Mouse (Mus musculus): ENCODE measurements around the gene Rps6ka2. TPM values are rescaled to one million over a fixed set of nuclear protein-coding genes. Genes with fewer than 3 reads are reported as not detected.
"Not testable (repeated sequence)": the region's sequence is repeated elsewhere in the genome, so short reads cannot be mapped to it uniquely, and the experiment has no call there.

Gene Rps6ka2
- polyA plus RNA-seq, 1 experiment from 2014 or later: 34.3 TPM

GRCm38 (mm10) chr17:7176394-7176793 is 6.5 kb downstream of the Rps6ka2 start:
- H3K36me3 ChIP-seq: no peaks in the 10 kb centered on the region
- peaks cover 35% of the 10 kb centered on the region for H3K4me1 ChIP-seq
- no peaks in the 10 kb centered on the region for H3K27me3 ChIP-seq
- H3K27ac ChIP-seq: no peak overlapping the region; the same call in 1 of the 2 replicates
- H3K9ac ChIP-seq: no peak overlapping the region
- H3K4me3 ChIP-seq: no peak overlapping the region
- no peak overlapping the region for H3K4me2 ChIP-seq (replicated peaks)
- ATAC-seq (ENCODE audit: low FRiP score): no peak
- no peaks in the 10 kb centered on the region for H3K9me3 ChIP-seq (replicated peaks)
- WGBS: 33% methylated on average over 2 of the region's 2 CpGs

DNA sequence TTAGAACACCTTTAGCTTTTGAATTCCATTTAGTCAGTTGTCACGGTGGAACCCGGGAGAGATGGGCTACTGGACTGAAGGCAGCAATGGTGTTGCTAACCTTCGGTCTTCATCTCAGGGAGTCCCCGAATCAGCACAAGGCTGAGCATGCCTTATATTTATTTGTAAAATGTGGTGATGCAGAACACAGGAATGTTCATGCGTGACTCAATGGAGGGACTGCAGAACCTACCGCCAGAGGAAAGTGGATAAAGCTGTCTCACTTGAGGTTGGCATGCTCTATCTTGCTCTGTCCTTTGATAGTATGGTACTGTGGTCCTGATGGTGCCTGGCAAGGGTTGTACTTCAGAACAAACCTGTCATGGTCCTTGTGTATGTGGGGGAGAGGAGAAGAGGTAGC is 8.3 kb downstream of the Rps6ka2 start:
- WGBS: 94% methylated on average over 6 of the region's 6 CpGs
- Histone ChIP-seq H3K4me3 (no peak overlapping the region), H3K4me1 (peaks cover 34% of the 10 kb centered on the region), H3K9me3 (replicated peaks) (no peaks in the 10 kb centered on the region), H3K9ac (no peak overlapping the region), H3K27me3 (no peaks in the 10 kb centered on the region), H3K4me2 (replicated peaks) (no peak overlapping the region), H3K27ac (no peak overlapping the region), H3K36me3 (no peaks in the 10 kb centered on the region)
- ATAC-seq (ENCODE audit: low FRiP score): no peak

- Histone ChIP-seq H3K27me3 (no peaks in the 10 kb centered on the region), H3K27ac (peak overlapping the region; percentile 0; the same call in 1 of the 2 replicates), H3K9ac (no peak overlapping the region), H3K4me1 (peaks cover 38% of the 10 kb centered on the region), H3K4me3 (no peak overlapping the region), H3K9me3 (replicated peaks) (no peaks in the 10 kb centered on the region), H3K4me2 (replicated peaks) (no peak overlapping the region), H3K36me3 (peaks cover under 1% of the 10 kb centered on the region; the same call in 1 of the 2 replicates)
- 63% methylated on average over 9 of the region's 9 CpGs for WGBS
- no peak for ATAC-seq (ENCODE audit: low FRiP score)
Observed at GRCm38 (mm10) chr17:7182187-7182586, 12.3 kb downstream of the Rps6ka2 start.

DNA sequence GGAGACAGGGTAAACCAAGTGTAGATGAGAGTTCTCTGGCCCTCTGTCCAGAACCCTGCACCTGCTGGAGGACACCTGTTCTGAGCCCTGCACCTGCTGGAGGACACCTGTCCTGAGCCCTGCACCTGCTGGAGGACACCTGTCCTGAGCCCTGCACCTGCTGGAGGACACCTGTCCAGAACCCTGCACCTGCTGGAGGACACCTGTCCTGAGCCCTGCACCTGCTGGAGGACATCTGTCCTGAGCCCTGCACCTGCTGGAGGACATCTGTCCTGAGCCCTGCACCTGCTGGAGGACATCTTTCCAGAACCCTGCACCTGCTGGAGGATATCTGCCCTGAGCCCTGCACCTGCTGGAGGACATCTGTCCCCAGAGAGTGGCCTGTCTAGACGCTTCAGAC is 17.1 kb downstream of the Rps6ka2 start:
- not testable (repeated sequence) for H3K4me3 ChIP-seq; H3K9me3 ChIP-seq (replicated peaks); ATAC-seq (ENCODE audit: low FRiP score); H3K4me2 ChIP-seq (replicated peaks); H3K27me3 ChIP-seq; H3K36me3 ChIP-seq; H3K9ac ChIP-seq; H3K27ac ChIP-seq
- peaks cover 16% of the 10 kb centered on the region for H3K4me1 ChIP-seq
- 63% methylated on average over 1 of the region's 1 CpGs for WGBS

- no peak for ATAC-seq (ENCODE audit: low FRiP score)
- Histone ChIP-seq H3K27me3 (no peaks in the 10 kb centered on the region), H3K4me2 (replicated peaks) (no peak overlapping the region), H3K4me3 (no peak overlapping the region), H3K27ac (no peak overlapping the region), H3K36me3 (peaks cover 10% of the 10 kb centered on the region; the same call in 1 of the 2 replicates), H3K9ac (no peak overlapping the region), H3K4me1 (peaks cover 7% of the 10 kb centered on the region), H3K9me3 (replicated peaks) (no peaks in the 10 kb centered on the region)
- WGBS: 87% methylated on average over 3 of the region's 3 CpGs
Observed at GRCm38 (mm10) chr17:7189425-7189824, 19.5 kb downstream of the Rps6ka2 start.

DNA sequence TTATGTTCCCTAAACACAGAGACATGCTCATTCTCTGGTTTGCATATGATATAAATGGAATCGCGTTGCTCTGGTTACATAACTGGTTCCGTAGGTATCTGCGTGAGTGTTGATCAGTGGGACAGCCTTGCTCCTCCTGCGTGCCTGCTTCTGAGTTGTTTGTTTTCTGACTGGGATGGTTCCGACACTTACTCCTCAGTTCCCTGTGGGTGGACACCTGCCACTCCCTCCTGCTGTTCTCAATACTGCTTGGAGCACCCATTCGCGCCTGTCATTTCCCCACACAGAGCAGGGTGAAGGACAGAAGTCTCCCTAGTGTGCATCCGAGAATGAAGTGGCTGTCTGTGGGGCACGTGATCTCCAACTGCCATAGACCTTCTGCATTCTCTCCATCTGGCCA is 20.1 kb downstream of the Rps6ka2 start:
- Histone ChIP-seq H3K27me3 (no peaks in the 10 kb centered on the region), H3K36me3 (peaks cover 10% of the 10 kb centered on the region; the same call in 1 of the 2 replicates), H3K27ac (no peak overlapping the region), H3K9me3 (replicated peaks) (no peaks in the 10 kb centered on the region), H3K9ac (no peak overlapping the region), H3K4me1 (peaks cover 1% of the 10 kb centered on the region), H3K4me2 (replicated peaks) (no peak overlapping the region), H3K4me3 (no peak overlapping the region)
- WGBS: 87% methylated on average over 10 of the region's 10 CpGs
- no peak for ATAC-seq (ENCODE audit: low FRiP score)

DNA sequence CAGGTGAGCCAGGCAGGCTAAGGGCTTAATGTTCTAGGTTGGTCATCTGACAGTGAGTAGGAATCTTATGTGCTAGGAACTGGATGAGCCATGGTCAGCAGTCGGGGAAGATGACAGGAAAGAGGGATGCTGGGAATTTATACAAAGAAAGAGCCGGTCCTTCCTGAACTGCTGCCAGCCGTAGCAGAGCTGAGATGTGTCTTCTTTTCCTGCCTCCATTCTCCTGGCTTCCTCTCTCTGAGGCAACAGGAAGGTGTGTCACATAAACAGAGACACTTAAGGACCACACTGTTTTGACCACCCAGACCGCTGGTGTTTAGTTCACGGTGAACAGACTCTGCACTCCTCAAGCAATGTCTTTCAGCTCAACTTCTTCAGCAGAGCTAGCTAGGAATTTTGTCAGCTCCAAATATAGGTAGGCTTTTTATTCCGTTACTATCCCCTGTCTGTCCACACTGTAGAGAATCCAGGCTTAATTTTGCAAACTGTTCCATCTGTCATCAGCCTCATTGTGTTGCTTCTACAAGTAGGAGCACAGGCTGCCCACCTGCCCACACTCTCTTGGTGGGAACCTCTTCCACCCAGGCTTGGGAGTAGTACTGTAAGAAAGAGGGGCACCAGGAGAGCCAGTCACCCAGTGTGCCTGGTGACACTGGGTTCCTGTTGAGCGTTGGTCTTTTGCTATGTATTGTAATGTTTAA is 24.4 kb downstream of the Rps6ka2 start:
- no peak for ATAC-seq (ENCODE audit: low FRiP score)
- H3K36me3 ChIP-seq: no peaks in the 10 kb centered on the region
- peaks cover 12% of the 10 kb centered on the region for H3K4me1 ChIP-seq
- no peak overlapping the region for H3K9ac ChIP-seq
- H3K4me3 ChIP-seq: no peak overlapping the region
- H3K27me3 ChIP-seq: no peaks in the 10 kb centered on the region
- no peak overlapping the region for H3K27ac ChIP-seq
- no peak overlapping the region for H3K4me2 ChIP-seq (replicated peaks)
- H3K9me3 ChIP-seq (replicated peaks): no peaks in the 10 kb centered on the region
- 89% methylated on average over 7 of the region's 7 CpGs for WGBS

GRCm38 (mm10) chr17:7197121-7197925 is 27.4 kb downstream of the Rps6ka2 start:
- no peak overlapping the region for H3K4me2 ChIP-seq (replicated peaks)
- H3K4me1 ChIP-seq: peaks cover 12% of the 10 kb centered on the region
- no peaks in the 10 kb centered on the region for H3K27me3 ChIP-seq
- no peaks in the 10 kb centered on the region for H3K36me3 ChIP-seq
- no peaks in the 10 kb centered on the region for H3K9me3 ChIP-seq (replicated peaks)
- no peak overlapping the region for H3K9ac ChIP-seq
- no peak for ATAC-seq (ENCODE audit: low FRiP score)
- H3K4me3 ChIP-seq: no peak overlapping the region
- no peak overlapping the region for H3K27ac ChIP-seq
- WGBS: 73% methylated on average over 9 of the region's 9 CpGs

DNA sequence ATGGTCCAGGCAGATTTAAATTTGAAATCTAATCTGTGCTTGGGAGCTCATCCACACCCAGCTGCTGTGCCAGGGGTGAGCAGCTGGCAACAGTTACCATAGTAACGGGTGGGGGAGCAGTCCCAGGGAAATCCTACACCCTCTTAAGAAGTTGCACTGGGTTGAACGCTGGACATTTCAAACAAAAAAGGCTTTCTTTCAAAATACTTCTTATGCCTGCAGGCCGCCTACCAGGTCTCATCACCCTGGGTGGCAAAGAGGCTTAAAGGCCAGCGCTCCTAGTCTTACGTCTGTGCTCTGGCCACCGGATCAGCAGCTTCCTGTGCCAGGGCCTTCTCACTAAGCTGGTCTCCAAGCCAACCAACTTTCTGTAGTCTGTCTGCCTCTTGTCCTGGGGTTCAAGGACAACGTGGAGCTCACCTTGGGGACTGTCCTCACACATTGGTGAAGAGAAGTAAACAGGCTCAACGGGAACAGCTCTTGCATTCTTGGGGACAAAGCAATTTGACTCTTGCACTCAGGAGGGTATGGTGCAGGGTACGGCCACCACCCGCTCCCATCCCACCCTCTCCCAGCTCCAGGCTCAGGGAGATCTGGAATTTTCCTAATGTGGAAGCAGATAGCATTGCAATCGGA is 35.0 kb downstream of the Rps6ka2 start:
- H3K9me3 ChIP-seq (replicated peaks): no peaks in the 10 kb centered on the region
- H3K27ac ChIP-seq: peak overlapping the region; percentile 67
- 44% methylated on average over 11 of the region's 11 CpGs for WGBS
- ATAC-seq (ENCODE audit: low FRiP score): peak; percentile 66; the same call in 1 of the 2 replicates
- H3K9ac ChIP-seq: no peak overlapping the region
- no peak overlapping the region for H3K4me3 ChIP-seq
- peaks cover 41% of the 10 kb centered on the region for H3K4me1 ChIP-seq
- no peaks in the 10 kb centered on the region for H3K27me3 ChIP-seq
- no peaks in the 10 kb centered on the region for H3K36me3 ChIP-seq
- no peak overlapping the region for H3K4me2 ChIP-seq (replicated peaks)

- no peak overlapping the region for H3K4me2 ChIP-seq (replicated peaks)
- H3K36me3 ChIP-seq: no peaks in the 10 kb centered on the region
- H3K9me3 ChIP-seq (replicated peaks): no peaks in the 10 kb centered on the region
- WGBS: 73% methylated on average over 6 of the region's 6 CpGs
- H3K27ac ChIP-seq: no peak overlapping the region
- no peak overlapping the region for H3K9ac ChIP-seq
- peaks cover 49% of the 10 kb centered on the region for H3K4me1 ChIP-seq
- ATAC-seq (ENCODE audit: low FRiP score): no peak
- no peak overlapping the region for H3K4me3 ChIP-seq
- no peaks in the 10 kb centered on the region for H3K27me3 ChIP-seq
Observed at GRCm38 (mm10) chr17:7206434-7207145, 36.7 kb downstream of the Rps6ka2 start.

DNA sequence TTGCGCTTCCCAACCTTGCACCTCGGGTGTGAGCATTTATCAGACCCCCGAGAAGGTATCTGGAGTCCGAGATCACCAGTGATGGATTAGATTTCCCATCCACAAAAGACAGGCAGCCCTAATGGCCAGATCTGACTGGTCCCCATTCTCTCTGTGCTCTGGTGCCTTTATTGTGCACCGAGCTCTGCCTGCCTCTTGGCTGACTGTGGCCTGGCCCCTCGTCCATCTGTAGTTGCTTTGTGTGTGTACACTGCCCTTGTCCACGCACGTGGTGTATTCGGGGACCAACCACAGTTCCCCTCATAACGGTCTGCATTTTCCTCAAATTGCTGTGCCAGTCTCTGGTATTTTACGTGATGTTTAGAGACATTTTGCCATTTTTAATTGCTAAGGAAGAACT is 40.7 kb downstream of the Rps6ka2 start:
- Histone ChIP-seq H3K9ac (no peak overlapping the region), H3K9me3 (replicated peaks) (no peaks in the 10 kb centered on the region), H3K27me3 (no peaks in the 10 kb centered on the region), H3K4me2 (replicated peaks) (no peak overlapping the region), H3K4me3 (no peak overlapping the region), H3K27ac (peak overlapping the region; percentile 25), H3K36me3 (no peaks in the 10 kb centered on the region), H3K4me1 (peaks cover 42% of the 10 kb centered on the region)
- ATAC-seq (ENCODE audit: low FRiP score): peak; percentile 57
- 31% methylated on average over 11 of the region's 11 CpGs for WGBS

GRCm38 (mm10) chr17:7211893-7212292 is 42.0 kb downstream of the Rps6ka2 start:
- Histone ChIP-seq H3K27me3 (no peaks in the 10 kb centered on the region), H3K4me3 (no peak overlapping the region), H3K36me3 (no peaks in the 10 kb centered on the region), H3K4me2 (replicated peaks) (no peak overlapping the region), H3K9ac (no peak overlapping the region), H3K9me3 (replicated peaks) (no peaks in the 10 kb centered on the region), H3K27ac (no peak overlapping the region), H3K4me1 (peaks cover 31% of the 10 kb centered on the region)
- WGBS: 78% methylated on average over 4 of the region's 4 CpGs
- ATAC-seq (ENCODE audit: low FRiP score): no peak

Measured in hindbrain, embryonic 12.5 days (tissue).